ENCODE assay signal across 16 mouse cellular contexts in genomic region chr7:129729709-129730238, GRCm38 (mm10).
DNase-seq lines count a peak whose midpoint lies in the region; ATAC-seq and TF ChIP-seq lines count a peak whose summit lies in the region.
"Had no signal": no experiment of that assay in that cellular context is flagged by ENCODE, and none has a peak within 500 bp of the region (broad histone marks: within the 10 kb centered on the region; RNA-seq: fewer than 3 reads in every experiment).

No protein-coding gene starts in this region.

- no peak for DNase-seq in kidney, postnatal 25 days
- DNase-seq in lung, embryonic 14.5 days = peak; percentile 62
- no peak for DNase-seq in lung, postnatal 4 days
- no peak for DNase-seq in cerebellum, postnatal 14 days
- DNase-seq: B cell, adult 2 months; cerebellum, adult 2 months; gastrocnemius, postnatal 10 days; heart, adult 18-20 months; liver, postnatal 0 days; thymus, adult 2 months had no signal

- no peak overlapping the region for H3K4me2 ChIP-seq in kidney, embryonic 15.5 days
- no peak overlapping the region for H3K4me2 ChIP-seq in lung, embryonic 14.5 days
- H3K4me2 ChIP-seq in intestine, embryonic 16.5 days (ENCODE audit: low read depth, low read length) = no peak overlapping the region
- no peak overlapping the region for H3K4me2 ChIP-seq in stomach, embryonic 16.5 days (ENCODE audit: low read depth, low read length)
- H3K4me2 ChIP-seq: neural tube, embryonic 15.5 days had no signal

- H3K27ac ChIP-seq in kidney, embryonic 15.5 days = peak overlapping the region; percentile 32; the same call in 1 of the 2 replicates
- no peak overlapping the region for H3K27ac ChIP-seq in lung, embryonic 14.5 days (ENCODE audit: low read depth)
- peak overlapping the region; percentile 38 for H3K27ac ChIP-seq in intestine, embryonic 16.5 days (ENCODE audit: low read length)
- peak overlapping the region; percentile 66 for H3K27ac ChIP-seq in stomach, embryonic 16.5 days (ENCODE audit: low read length)
- H3K27ac ChIP-seq: embryonic facial prominence, embryonic 10.5 days; neural tube, embryonic 15.5 days had no signal

- no peak overlapping the region for H3K4me3 ChIP-seq in kidney, embryonic 15.5 days (replicated peaks)
- H3K4me3 ChIP-seq in lung, embryonic 14.5 days (ENCODE audit: low read depth, low read length) = no peak overlapping the region
- no peak overlapping the region for H3K4me3 ChIP-seq in intestine, embryonic 16.5 days (ENCODE audit: low read length)
- H3K4me3 ChIP-seq in stomach, embryonic 16.5 days (replicated peaks; ENCODE audit: low read length) = no peak overlapping the region
- H3K4me3 ChIP-seq: embryonic facial prominence, embryonic 10.5 days; neural tube, embryonic 15.5 days had no signal

- no peak for TF ChIP-seq CTCF in lung, embryonic 14.5 days (IDR thresholded peaks at IDR 0.05; ENCODE audit: low read depth)

- ATAC-seq in kidney, embryonic 15.5 days (replicated peaks; ENCODE audit: low FRiP score) = no peak
- ATAC-seq in lung, embryonic 14.5 days (ENCODE audit: insufficient read depth) = peak; percentile 56; the same call in 1 of the 2 replicates
- peak; percentile 74 for ATAC-seq in intestine, embryonic 16.5 days
- ATAC-seq in stomach, embryonic 16.5 days (ENCODE audit: insufficient read depth, low FRiP score) = peak; percentile 81
- ATAC-seq: liver, postnatal 0 days; midbrain, embryonic 16.5 days had no signal

- WGBS in kidney, embryonic 15.5 days = 42% methylated on average over 11 of the region's 11 CpGs
- 52% methylated on average over 11 of the region's 11 CpGs for WGBS in lung, embryonic 14.5 days
- 40% methylated on average over 11 of the region's 11 CpGs for WGBS in intestine, embryonic 16.5 days
- WGBS in stomach, embryonic 16.5 days = 39% methylated on average over 11 of the region's 11 CpGs

- H3K27me3 ChIP-seq in kidney, embryonic 15.5 days = no peaks in the 10 kb centered on the region
- no peaks in the 10 kb centered on the region for H3K27me3 ChIP-seq in lung, embryonic 14.5 days (ENCODE audit: insufficient read depth, low read length)
- H3K27me3 ChIP-seq in intestine, embryonic 16.5 days (replicated peaks; ENCODE audit: control insufficient read depth, insufficient read depth, low read length) = no peaks in the 10 kb centered on the region
- no peaks in the 10 kb centered on the region for H3K27me3 ChIP-seq in stomach, embryonic 16.5 days (ENCODE audit: control insufficient read depth, insufficient read depth, low read length)
- H3K27me3 ChIP-seq: neural tube, embryonic 15.5 days had no signal

- no peak overlapping the region for H3K9ac ChIP-seq in kidney, embryonic 15.5 days
- H3K9ac ChIP-seq in lung, embryonic 14.5 days = no peak overlapping the region
- H3K9ac ChIP-seq in intestine, embryonic 16.5 days (ENCODE audit: low read depth, low read length) = no peak overlapping the region
- no peak overlapping the region for H3K9ac ChIP-seq in stomach, embryonic 16.5 days (ENCODE audit: low read length)
- H3K9ac ChIP-seq: liver, postnatal 0 days; neural tube, embryonic 15.5 days had no signal

- peaks cover 9% of the 10 kb centered on the region for H3K4me1 ChIP-seq in kidney, embryonic 15.5 days
- peaks cover 6% of the 10 kb centered on the region; the same call in 1 of the 2 replicates for H3K4me1 ChIP-seq in lung, embryonic 14.5 days (ENCODE audit: insufficient read depth)
- H3K4me1 ChIP-seq in intestine, embryonic 16.5 days (ENCODE audit: control insufficient read depth, insufficient read depth, low read length) = peaks cover 14% of the 10 kb centered on the region
- H3K4me1 ChIP-seq in stomach, embryonic 16.5 days (ENCODE audit: control insufficient read depth, insufficient read depth, low read length) = peaks cover 11% of the 10 kb centered on the region; the same call in 1 of the 2 replicates
- H3K4me1 ChIP-seq: neural tube, embryonic 15.5 days had no signal

- H3K36me3 ChIP-seq in kidney, embryonic 15.5 days = no peaks in the 10 kb centered on the region
- no peaks in the 10 kb centered on the region for H3K36me3 ChIP-seq in lung, embryonic 14.5 days (ENCODE audit: insufficient read depth)
- no peaks in the 10 kb centered on the region for H3K36me3 ChIP-seq in intestine, embryonic 16.5 days (ENCODE audit: control insufficient read depth, insufficient read depth, low read length)
- H3K36me3 ChIP-seq in stomach, embryonic 16.5 days (ENCODE audit: control insufficient read depth, insufficient read depth, low read length) = no peaks in the 10 kb centered on the region
- H3K36me3 ChIP-seq: embryonic facial prominence, embryonic 10.5 days; neural tube, embryonic 15.5 days had no signal

- H3K9me3 ChIP-seq in kidney, embryonic 15.5 days (replicated peaks) = no peaks in the 10 kb centered on the region
- H3K9me3 ChIP-seq in lung, embryonic 14.5 days (ENCODE audit: low read depth, low read length) = no peaks in the 10 kb centered on the region
- no peaks in the 10 kb centered on the region for H3K9me3 ChIP-seq in intestine, embryonic 16.5 days (ENCODE audit: control insufficient read depth, low read length)
- no peaks in the 10 kb centered on the region for H3K9me3 ChIP-seq in stomach, embryonic 16.5 days (replicated peaks; ENCODE audit: control insufficient read depth, low read length)
- H3K9me3 ChIP-seq: embryonic facial prominence, embryonic 10.5 days; neural tube, embryonic 15.5 days had no signal
